Mouse (Mus musculus) spleen, postnatal 4 days (tissue): ENCODE data around the gene Slc6a5.

Experiments
- DNase-seq, 2 experiments: peaks; one replicate each; pipeline ENCODE4 v3.0.0; 2022; ENCODE audit warnings: low spot score in 2 of 2

Gene Slc6a5

GRCm38 (mm10) chr7:49981511-49982227 is 71.7 kb downstream of the Slc6a5 start:
- no peak for DNase-seq

- no peak for DNase-seq
Observed at GRCm38 (mm10) chr7:49984698-49985097, 74.8 kb downstream of the Slc6a5 start.

GRCm38 (mm10) chr7:49985947-49986346 is 76.0 kb downstream of the Slc6a5 start:
- DNase-seq, result no peak

- no peak for DNase-seq
Observed at GRCm38 (mm10) chr7:49999321-49999720, 89.4 kb downstream of the Slc6a5 start.

- DNase-seq, result no peak
Observed at GRCm38 (mm10) chr7:50005268-50005667, 95.3 kb downstream of the Slc6a5 start.
